Mouse (Mus musculus) heart, adult 2 months (tissue): Measurements from ENCODE around the gene Jak3.

Experiments used
- CTCF ChIP-seq: fragments of 200-600 bp; IDR thresholded peaks from 2 replicates; pipeline ENCODE4 v1.8.1; 2022; ENCODE audit warnings: antibody characterized with exemption, mild to moderate bottlenecking, moderate library complexity
- EP300 ChIP-seq: fragments of 200-500 bp; IDR thresholded peaks from 2 replicates; pipeline ENCODE4 v1.6.1; 2011; ENCODE audit warnings: low read depth, low read length, control low read depth; ENCODE audit not compliant: insufficient read depth
- POLR2A ChIP-seq: fragments of 200-500 bp; IDR thresholded peaks from 2 replicates; pipeline ENCODE4 v1.6.1; 2011; ENCODE audit warnings: mild to moderate bottlenecking, low read depth, low read length, control low read depth; ENCODE audit not compliant: insufficient read depth

GRCm38 (mm10) chr8:71701414-71702086 is 25.5 kb downstream of the Jak3 start, which contains the start of gene B3gnt3:
- TF ChIP-seq CTCF (no peak), POLR2A (peak; percentile 55; the same call in 1 of the 2 replicates), EP300 (no peak)
